Mouse (Mus musculus) small intestine, adult 2 months (tissue): ENCODE data around the gene Cyp17a1.

Source experiments
- CTCF ChIP-seq: fragments of 200-500 bp; IDR thresholded peaks from 2 replicates; pipeline ENCODE4 v1.5.1; 2012; ENCODE audit warnings: low read depth, mild to moderate bottlenecking, control low read depth, inconsistent platforms, low read length, moderate library complexity, mixed read lengths; ENCODE audit not compliant: insufficient replicate concordance, insufficient read length; ENCODE audit errors: extremely low read depth
- POLR2A ChIP-seq: fragments of 200-500 bp; IDR thresholded peaks from 2 replicates; pipeline ENCODE4 v1.6.1; 2012; ENCODE audit warnings: low read depth, mild to moderate bottlenecking, control low read depth, inconsistent platforms, low read length, moderate library complexity

DNA sequence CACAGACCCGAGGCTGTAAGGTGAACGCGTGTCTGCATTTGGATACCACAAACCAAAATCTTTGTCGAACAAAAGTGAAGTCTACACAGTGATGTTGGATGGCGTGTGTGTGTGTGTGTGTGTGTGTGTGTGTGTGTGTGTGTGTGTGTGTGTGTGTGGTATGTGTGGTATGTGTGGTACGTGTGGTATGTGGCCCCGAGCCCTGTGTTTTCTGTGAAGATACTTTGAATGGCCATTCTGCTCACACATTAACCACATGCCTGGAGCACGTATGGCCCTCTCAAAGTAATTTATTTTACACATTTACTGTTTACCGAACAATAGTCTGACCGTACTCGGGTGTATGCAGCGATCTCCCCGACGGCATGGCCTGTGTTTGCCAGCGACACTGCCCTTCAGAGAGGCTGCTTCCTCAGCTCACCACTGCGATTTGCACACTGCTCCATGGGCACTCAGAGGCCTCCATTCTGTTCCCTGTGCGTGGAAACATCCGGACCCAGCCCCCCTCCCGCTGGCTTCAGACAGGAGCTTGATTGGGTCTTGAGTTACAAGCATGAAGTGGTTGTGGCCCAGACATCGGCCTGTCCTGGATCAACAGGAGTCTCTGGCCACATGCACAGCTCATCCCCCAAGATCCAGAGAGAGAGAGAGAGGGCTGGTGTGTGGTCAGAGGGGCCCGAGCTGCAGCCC is 16.7 kb downstream of the Cyp17a1 start:
- TF ChIP-seq POLR2A = no peak
- TF ChIP-seq CTCF = no peak
